Mouse (Mus musculus) lung, embryonic 16.5 days (tissue): ENCODE data around the gene Serpinf1. TPM values are rescaled to one million over a fixed set of nuclear protein-coding genes. Genes with fewer than 3 reads are reported as not detected.

Experiments
- ATAC-seq: fragments of 200-750 bp; cut with Nextera tagmentation; 2 replicates; pipeline ENCODE4 v1.8.0; 2017; ENCODE audit warnings: low read depth, mild to moderate bottlenecking, moderate library complexity
- H3K27ac ChIP-seq: fragments of 300-500 bp; sonication (generic); 2 replicates; pipeline ENCODE4 v1.5.1; 2014; ENCODE audit warnings: mild to moderate bottlenecking, control low read depth, low read length
- H3K27me3 ChIP-seq: fragments of 300-500 bp; sonication (generic); 2 replicates; pipeline ENCODE4 v1.6.1; 2014; ENCODE audit warnings: low read depth, low read length, mixed read lengths; ENCODE audit not compliant: control insufficient read depth, insufficient read depth
- H3K36me3 ChIP-seq: fragments of 300-500 bp; sonication (generic); 2 replicates; pipeline ENCODE4 v1.6.1; 2014; ENCODE audit warnings: low read length; ENCODE audit not compliant: control insufficient read depth, insufficient read depth
- H3K4me1 ChIP-seq: fragments of 300-500 bp; sonication (generic); replicated peaks from 2 replicates; pipeline ENCODE4 v1.6.1; 2014; ENCODE audit warnings: low read length, mixed read lengths; ENCODE audit not compliant: control insufficient read depth, insufficient read depth
- H3K4me2 ChIP-seq: fragments of 300-500 bp; sonication (generic); 2 replicates; pipeline ENCODE4 v1.6.1; 2014; ENCODE audit warnings: low read depth, low read length, control low read depth
- H3K4me3 ChIP-seq: fragments of 300-500 bp; sonication (generic); 2 replicates; pipeline ENCODE4 v1.5.1; 2014; ENCODE audit warnings: mild to moderate bottlenecking, low read length, control low read depth
- H3K9ac ChIP-seq: fragments of 300-500 bp; sonication (generic); 2 replicates; pipeline ENCODE4 v1.6.1; 2014; ENCODE audit warnings: low read length, control low read depth
- H3K9me3 ChIP-seq: fragments of 300-500 bp; sonication (generic); 2 replicates; pipeline ENCODE4 v1.6.1; 2016; ENCODE audit warnings: low read length; ENCODE audit not compliant: control insufficient read depth
- WGBS: fragments of 180-500 bp; shearing (Covaris S2); extraction: QIAGEN DNeasy Blood & Tissue Kit; methylation state at CpG from one replicate; pipeline ENCODE4 v1.1.7; 2014; 5-methylcytosine and 5-hydroxymethylcytosine counted together
- polyA plus RNA-seq: library from polyadenylated mRNA; unstranded; fragments of >200 nt; fragmentation: Nextera tagmentation; extraction: Ambion mirVana; gene quantifications from 2 replicates; pipeline ENCODE4 v1.2.1, GENCODE M21; 2015

Serpinf1 gene
- polyA plus RNA-seq, 1 experiment from 2014 or later = 61.3 TPM

- Histone ChIP-seq H3K4me2 (no peak overlapping the region), H3K36me3 (no peaks in the 10 kb centered on the region), H3K4me1 (peaks cover 3% of the 10 kb centered on the region), H3K9me3 (no peaks in the 10 kb centered on the region), H3K9ac (no peak overlapping the region), H3K27me3 (no peaks in the 10 kb centered on the region), H3K4me3 (no peak overlapping the region), H3K27ac (no peak overlapping the region)
- ATAC-seq = no peak
- WGBS = 79% methylated on average over 7 of the region's 7 CpGs
These were observed 2.5 kb downstream of the Serpinf1 start for GRCm38 (mm10) chr11:75420037-75420436.

DNA sequence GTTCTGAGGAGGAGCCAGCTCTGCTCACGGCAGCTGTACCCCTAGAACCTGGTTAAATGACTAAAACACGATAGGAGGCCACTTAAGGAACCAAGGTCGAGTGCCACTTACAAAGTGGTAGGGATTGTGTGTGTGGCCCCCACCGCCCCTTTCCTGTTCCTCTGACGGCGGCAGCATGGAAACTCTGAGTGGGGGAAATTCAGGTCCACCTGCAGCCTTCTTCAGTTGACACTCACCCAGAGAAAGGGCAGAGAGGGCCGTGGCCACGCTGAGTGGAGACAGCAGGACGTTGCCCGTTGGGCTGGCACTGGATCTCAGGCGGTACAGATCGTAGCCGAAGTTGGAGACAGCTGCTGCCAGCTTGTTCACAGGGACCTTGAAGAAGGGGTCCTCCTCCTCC lies 6.5 kb downstream of the Serpinf1 start:
- H3K36me3 ChIP-seq = no peaks in the 10 kb centered on the region
- ATAC-seq = no peak
- H3K9ac ChIP-seq = no peak overlapping the region
- no peak overlapping the region for H3K4me2 ChIP-seq
- H3K27me3 ChIP-seq = no peaks in the 10 kb centered on the region
- H3K9me3 ChIP-seq = no peaks in the 10 kb centered on the region
- H3K27ac ChIP-seq = no peak overlapping the region
- no peak overlapping the region for H3K4me3 ChIP-seq
- 61% methylated on average over 13 of the region's 13 CpGs for WGBS
- 0 out of 2 replicates have a peak, but pooled peaks cover 2% of the 10 kb centered on the region for H3K4me1 ChIP-seq

DNA sequence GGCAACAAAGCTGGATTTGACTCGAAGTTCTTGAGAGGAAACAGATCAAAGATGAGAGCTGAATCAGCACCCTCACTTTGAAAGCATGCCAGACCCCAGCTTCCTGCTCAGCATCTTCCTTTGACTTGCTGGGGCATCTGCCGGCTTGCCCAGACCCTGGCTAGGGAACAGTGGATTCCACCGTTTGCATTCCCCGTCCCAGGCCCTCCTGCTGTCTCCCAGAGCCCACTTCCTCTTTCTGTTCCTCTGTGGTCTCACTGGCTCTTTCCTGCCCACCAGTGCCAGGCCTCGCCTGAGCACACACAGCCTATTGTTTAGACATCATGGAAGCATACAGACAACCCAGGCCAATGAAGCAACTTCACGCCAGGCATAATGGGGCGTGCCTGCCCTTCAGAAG lies 7.4 kb downstream of the Serpinf1 start:
- Histone ChIP-seq H3K4me1 (0 out of 2 replicates have a peak, but pooled peaks cover 2% of the 10 kb centered on the region), H3K4me3 (no peak overlapping the region), H3K9me3 (no peaks in the 10 kb centered on the region), H3K27ac (no peak overlapping the region), H3K27me3 (no peaks in the 10 kb centered on the region), H3K9ac (no peak overlapping the region), H3K36me3 (no peaks in the 10 kb centered on the region), H3K4me2 (no peak overlapping the region)
- no peak for ATAC-seq
- WGBS = 49% methylated on average over 7 of the region's 7 CpGs

GRCm38 (mm10) chr11:75410591-75410990 lies 11.9 kb downstream of the Serpinf1 start:
- Histone ChIP-seq H3K4me3 (no peak overlapping the region), H3K4me2 (no peak overlapping the region), H3K4me1 (0 out of 2 replicates have a peak, but pooled peaks cover 2% of the 10 kb centered on the region), H3K36me3 (no peaks in the 10 kb centered on the region), H3K9ac (no peak overlapping the region), H3K9me3 (no peaks in the 10 kb centered on the region), H3K27me3 (no peaks in the 10 kb centered on the region), H3K27ac (no peak overlapping the region)
- no peak for ATAC-seq
- WGBS = 81% methylated on average over 7 of the region's 7 CpGs

GRCm38 (mm10) chr11:75409679-75410575 lies 12.6 kb downstream of the Serpinf1 start:
- Histone ChIP-seq H3K4me3 (no peak overlapping the region), H3K36me3 (no peaks in the 10 kb centered on the region), H3K27me3 (no peaks in the 10 kb centered on the region), H3K4me2 (no peak overlapping the region), H3K27ac (no peak overlapping the region), H3K9me3 (no peaks in the 10 kb centered on the region), H3K9ac (no peak overlapping the region), H3K4me1 (0 out of 2 replicates have a peak, but pooled peaks cover under 1% of the 10 kb centered on the region)
- 63% methylated on average over 17 of the region's 17 CpGs for whole genome bisulfite sequencing
- no peak for ATAC-seq

DNA sequence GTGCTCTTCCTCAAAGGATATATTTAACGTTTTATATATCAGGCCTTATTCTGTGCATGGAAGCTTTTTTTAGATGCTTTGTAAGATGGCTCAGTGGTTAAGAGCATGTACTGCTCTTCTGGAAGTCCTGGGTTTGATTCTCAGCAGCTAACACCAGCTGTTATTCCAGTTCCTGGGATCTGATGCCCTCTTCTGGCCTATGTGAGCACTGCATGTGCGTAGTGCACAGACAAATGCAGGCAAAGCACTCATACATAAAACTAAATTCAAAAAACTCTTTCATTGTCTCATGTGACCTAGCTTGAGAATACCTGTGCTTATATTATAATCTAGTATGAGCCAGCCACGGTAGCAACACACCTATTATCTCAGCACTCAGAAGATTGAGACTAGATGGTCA lies 15.6 kb downstream of the Serpinf1 start:
- Histone ChIP-seq H3K4me2 (no peak overlapping the region), H3K36me3 (no peaks in the 10 kb centered on the region), H3K4me3 (no peak overlapping the region), H3K4me1 (no peaks in the 10 kb centered on the region; the same call in 1 of the 2 replicates), H3K27me3 (no peaks in the 10 kb centered on the region), H3K9me3 (no peaks in the 10 kb centered on the region), H3K27ac (no peak overlapping the region), H3K9ac (no peak overlapping the region)
- 40% methylated on average over 3 of the region's 3 CpGs for WGBS
- ATAC-seq = no peak

DNA sequence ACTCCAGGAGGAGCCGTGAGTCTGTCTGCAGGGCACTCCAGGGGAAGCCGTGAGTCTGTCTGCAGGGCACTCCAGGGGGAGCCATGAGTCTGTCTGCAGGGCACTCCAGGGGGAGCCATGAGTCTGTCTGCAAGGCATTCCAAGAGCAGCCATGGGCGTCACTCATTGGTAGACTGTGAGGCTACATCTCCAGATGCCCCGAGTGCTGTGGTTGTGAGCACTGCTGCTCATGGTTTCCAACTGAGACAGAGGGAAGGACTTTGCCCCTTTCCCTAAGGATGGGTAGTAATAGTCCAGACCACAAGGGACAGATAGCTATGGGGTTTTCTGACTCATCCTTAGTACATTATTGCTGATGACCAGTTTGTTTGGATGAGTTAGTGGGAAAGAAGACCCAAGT lies 16.4 kb downstream of the Serpinf1 start:
- Histone ChIP-seq H3K4me2 (no peak overlapping the region), H3K27me3 (no peaks in the 10 kb centered on the region), H3K36me3 (no peaks in the 10 kb centered on the region), H3K4me1 (no peaks in the 10 kb centered on the region; the same call in 1 of the 2 replicates), H3K27ac (no peak overlapping the region), H3K9me3 (no peaks in the 10 kb centered on the region), H3K9ac (no peak overlapping the region), H3K4me3 (no peak overlapping the region)
- no peak for ATAC-seq
- 60% methylated on average over 4 of the region's 4 CpGs for WGBS

DNA sequence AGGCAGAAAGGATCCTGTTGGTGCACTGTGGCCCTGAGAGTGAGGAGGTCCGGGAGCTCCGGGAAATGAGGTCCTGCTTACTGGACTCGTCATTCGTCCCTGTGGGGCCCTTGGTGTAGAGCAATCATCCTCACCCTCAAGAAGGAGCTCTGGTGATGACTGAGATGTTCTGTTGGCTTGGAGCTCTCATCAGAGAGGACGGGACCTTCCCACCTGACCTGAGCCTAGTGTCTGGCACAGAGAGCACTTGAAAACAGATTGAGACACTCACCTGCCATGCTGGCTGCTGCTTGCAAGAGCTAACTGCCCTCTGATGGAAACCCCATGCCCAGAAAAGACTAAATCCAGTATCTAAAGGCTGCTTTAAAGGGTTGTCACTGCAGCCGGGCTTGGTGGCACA lies 17.7 kb downstream of the Serpinf1 start:
- Histone ChIP-seq H3K9ac (no peak overlapping the region), H3K27me3 (no peaks in the 10 kb centered on the region), H3K4me3 (no peak overlapping the region), H3K9me3 (no peaks in the 10 kb centered on the region), H3K27ac (no peak overlapping the region), H3K4me2 (no peak overlapping the region), H3K4me1 (no peaks in the 10 kb centered on the region; the same call in 1 of the 2 replicates), H3K36me3 (no peaks in the 10 kb centered on the region)
- 78% methylated on average over 6 of the region's 6 CpGs for WGBS
- ATAC-seq = no peak

- WGBS = 60% methylated on average over 6 of the region's 6 CpGs
- ATAC-seq = peak; percentile 56; the same call in 1 of the 2 replicates
- peak overlapping the region; percentile 45; the same call in 1 of the 2 replicates for H3K27ac ChIP-seq
These were observed 19.0 kb downstream of the Serpinf1 start for GRCm38 (mm10) chr11:75403301-75404052.

More at GRCm38 (mm10) chr11:75403301-75404052, 19.0 kb downstream of the Serpinf1 start:
- H3K4me2 ChIP-seq = no peak overlapping the region
- H3K9ac ChIP-seq = no peak overlapping the region
- no peak overlapping the region for H3K4me3 ChIP-seq
- no peaks in the 10 kb centered on the region; the same call in 1 of the 2 replicates for H3K4me1 ChIP-seq
- no peaks in the 10 kb centered on the region for H3K27me3 ChIP-seq
- no peaks in the 10 kb centered on the region for H3K9me3 ChIP-seq
- H3K36me3 ChIP-seq = no peaks in the 10 kb centered on the region
